Mouse (Mus musculus): Measurements from ENCODE around the gene Syt2.

Gene Syt2

GRCm38 (mm10) chr1:134704396-134705306 is 58.2 kb downstream of the Syt2 start:
- peak in 1 of 2 experiments; percentile 13 for DNase-seq (ENCODE audit: low spot score in 2 of 2)

- DNase-seq (ENCODE audit: low spot score in 2 of 2) = no peak
These were observed 60.1 kb downstream of the Syt2 start for GRCm38 (mm10) chr1:134706549-134706948.

GRCm38 (mm10) chr1:134707516-134707915 is 61.0 kb downstream of the Syt2 start:
- no peak for DNase-seq (ENCODE audit: low spot score in 2 of 2)

- DNase-seq (ENCODE audit: low spot score in 2 of 2) = no peak
These were observed 61.8 kb downstream of the Syt2 start for GRCm38 (mm10) chr1:134708274-134708673.

- DNase-seq (ENCODE audit: low spot score in 2 of 2) = no peak
These were observed 62.4 kb downstream of the Syt2 start for GRCm38 (mm10) chr1:134708801-134709385.

- DNase-seq (ENCODE audit: low spot score in 2 of 2) = no peak
These were observed 63.2 kb downstream of the Syt2 start for GRCm38 (mm10) chr1:134709411-134710306.

- no peak for DNase-seq (ENCODE audit: low spot score in 2 of 2)
These were observed 64.6 kb downstream of the Syt2 start for GRCm38 (mm10) chr1:134711061-134711460.

- no peak for DNase-seq (ENCODE audit: low spot score in 2 of 2)
These were observed 65.2 kb downstream of the Syt2 start for GRCm38 (mm10) chr1:134711653-134712052.

GRCm38 (mm10) chr1:134712781-134713299 is 66.4 kb downstream of the Syt2 start:
- DNase-seq (ENCODE audit: low spot score in 2 of 2) = no peak

GRCm38 (mm10) chr1:134713421-134713969 is 67.0 kb downstream of the Syt2 start:
- no peak for DNase-seq (ENCODE audit: low spot score in 2 of 2)

GRCm38 (mm10) chr1:134714166-134714565 is 67.7 kb downstream of the Syt2 start:
- DNase-seq (ENCODE audit: low spot score in 2 of 2) = no peak

- no peak for DNase-seq (ENCODE audit: low spot score in 2 of 2)
These were observed 68.6 kb downstream of the Syt2 start for GRCm38 (mm10) chr1:134715092-134715491.

- DNase-seq (ENCODE audit: low spot score in 2 of 2) = peak in 1 of 2 experiments; percentile 17
These were observed 73.3 kb downstream of the Syt2 start for GRCm38 (mm10) chr1:134719718-134720304.

GRCm38 (mm10) chr1:134721486-134721885 is 75.0 kb downstream of the Syt2 start:
- no peak for DNase-seq (ENCODE audit: low spot score in 2 of 2)

- DNase-seq (ENCODE audit: low spot score in 2 of 2) = no peak
These were observed 76.4 kb downstream of the Syt2 start for GRCm38 (mm10) chr1:134722891-134723290.

- DNase-seq (ENCODE audit: low spot score in 2 of 2) = peak; percentile 38 to 75
These were observed 78.8 kb downstream of the Syt2 start for GRCm38 (mm10) chr1:134725276-134725675.

- no peak for DNase-seq (ENCODE audit: low spot score in 2 of 2)
These were observed 80.0 kb downstream of the Syt2 start for GRCm38 (mm10) chr1:134726480-134726879.

GRCm38 (mm10) chr1:134727256-134727655 is 80.8 kb downstream of the Syt2 start:
- no peak for DNase-seq (ENCODE audit: low spot score in 2 of 2)

GRCm38 (mm10) chr1:134733659-134734058 is 87.2 kb downstream of the Syt2 start:
- no peak for DNase-seq (ENCODE audit: low spot score in 2 of 2)

GRCm38 (mm10) chr1:134737463-134737862 is 91.0 kb downstream of the Syt2 start:
- DNase-seq (ENCODE audit: low spot score in 2 of 2) = no peak

GRCm38 (mm10) chr1:134741433-134741832 is 95.0 kb downstream of the Syt2 start:
- no peak for DNase-seq (ENCODE audit: low spot score in 2 of 2)
